Mouse (Mus musculus) erythroblast, embryonic 14.5 days (primary cell): ENCODE measurements around the gene Ntm.

Experiments
- GATA1 ChIP-seq: IDR thresholded peaks from 2 replicates; pipeline ENCODE4 v1.6.1; 2012; ENCODE audit warnings: low read length, inconsistent platforms, mixed read lengths
- TAL1 ChIP-seq: IDR thresholded peaks from 3 replicates; pipeline ENCODE4 v1.6.1; 2012; ENCODE audit warnings: low read length, inconsistent platforms, mixed read lengths

DNA sequence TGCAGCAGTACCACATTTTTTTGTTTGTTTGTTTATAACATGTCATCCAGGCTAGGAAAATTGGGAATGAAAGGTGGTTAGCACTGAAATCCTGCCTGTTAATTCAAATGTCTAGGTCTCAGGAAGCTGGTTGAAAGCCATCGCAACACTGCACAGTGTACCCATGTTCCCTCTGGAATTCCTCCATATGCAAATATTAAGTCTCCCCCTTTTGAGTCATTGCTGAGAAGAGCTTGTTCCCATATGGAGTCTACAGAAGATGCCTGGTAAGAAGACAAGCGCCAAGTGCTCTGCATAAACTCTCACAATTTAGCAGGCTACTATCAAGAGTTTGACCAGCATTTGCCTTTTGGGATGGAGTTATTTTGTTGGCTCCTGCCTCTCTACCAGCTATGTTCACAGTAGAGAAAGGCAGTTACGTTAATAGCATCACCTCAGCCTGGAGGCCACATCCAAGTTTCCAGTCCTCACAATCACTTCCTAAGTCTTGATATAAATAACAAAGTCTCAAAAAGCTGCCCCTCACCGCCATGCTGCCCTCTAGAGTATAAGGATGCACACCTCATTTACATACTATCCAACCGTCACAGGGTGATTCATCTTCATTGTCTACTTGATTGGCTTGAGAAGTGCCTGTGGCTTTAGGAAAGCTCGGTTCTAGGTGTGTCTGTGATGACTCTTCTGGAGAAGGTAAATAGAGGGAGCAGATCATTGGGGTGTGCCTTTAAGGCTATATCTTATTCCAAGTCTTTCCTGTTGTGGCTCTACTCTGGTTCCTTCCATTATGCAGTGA, 103.5 kb downstream of the Ntm start:
- TF ChIP-seq GATA1 (no peak), TAL1 (no peak)
